Mouse (Mus musculus) ovary, adult 18-20 months (tissue): ENCODE results near the gene Stard9.

ENCODE experiments used
- DNase-seq: peaks from one replicate; pipeline ENCODE4 v3.0.0; 2022; ENCODE audit warnings: low spot score, mixed read lengths

Stard9 gene

DNA sequence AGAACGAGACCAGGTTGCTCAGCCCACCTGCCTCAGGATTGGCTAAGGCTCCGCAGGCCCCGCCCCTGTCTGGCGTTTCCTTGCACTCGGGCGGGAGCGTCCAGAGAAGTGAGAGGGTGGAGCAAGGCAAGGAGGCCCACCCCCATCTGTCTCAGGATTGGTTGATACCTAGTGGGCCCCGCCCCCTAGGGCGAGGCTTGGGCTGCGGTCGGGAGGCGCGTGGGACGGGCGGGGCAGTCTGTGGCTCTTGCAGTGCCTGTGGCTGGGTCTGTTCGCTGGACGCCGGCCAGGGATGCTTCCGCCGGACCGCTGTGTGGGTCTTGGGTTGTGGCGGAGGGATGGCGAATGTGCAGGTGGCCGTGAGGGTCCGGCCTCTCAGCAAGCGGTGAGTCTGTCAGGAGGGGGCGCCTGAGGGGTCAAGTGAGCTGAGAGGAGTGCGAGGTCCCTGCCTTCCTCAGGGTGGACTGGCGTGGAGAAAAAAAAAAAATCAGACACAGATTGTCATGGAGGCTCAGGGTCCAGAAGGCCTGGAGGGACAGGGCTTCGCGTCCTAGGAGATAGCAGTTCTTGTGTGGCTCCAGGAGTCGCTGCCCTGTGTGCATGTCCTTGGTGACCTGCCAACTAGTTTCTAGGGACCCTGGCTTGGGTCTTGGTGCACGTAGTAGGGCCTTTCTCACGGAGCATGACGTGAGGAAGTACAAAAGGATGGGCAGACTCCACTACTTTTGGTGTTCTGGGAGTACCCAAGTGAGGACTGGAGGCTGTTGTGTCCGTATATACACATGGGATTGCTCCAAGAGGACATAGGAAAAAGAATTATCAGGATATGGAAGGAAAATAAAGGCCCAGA lies at the start of gene Stard9:
Gene Stard9 (plus strand): TSS at position 236 of the 850 bp plus-strand sequence.
- peak; percentile 99 for DNase-seq

DNA sequence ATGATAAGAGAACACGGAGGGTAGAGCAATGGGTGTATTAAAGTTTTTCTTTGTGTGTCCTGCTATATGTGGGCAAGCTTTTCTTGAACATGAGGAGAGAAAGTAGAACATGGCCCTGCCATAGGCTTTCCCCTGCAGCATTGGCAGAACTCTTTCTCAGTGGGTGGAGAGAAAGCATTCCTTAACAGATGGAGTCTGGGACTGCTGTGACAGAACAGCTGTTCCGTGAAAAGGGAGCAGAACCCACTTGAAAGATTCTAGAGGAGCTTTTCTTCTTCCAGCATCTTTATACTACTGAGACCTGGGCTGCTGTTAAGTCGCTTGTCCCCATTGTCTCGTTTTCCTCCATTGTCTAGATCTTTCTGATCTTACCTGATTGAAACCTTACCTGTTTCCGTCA lies 39.2 kb upstream of the Stard9 start:
- no peak for DNase-seq

DNA sequence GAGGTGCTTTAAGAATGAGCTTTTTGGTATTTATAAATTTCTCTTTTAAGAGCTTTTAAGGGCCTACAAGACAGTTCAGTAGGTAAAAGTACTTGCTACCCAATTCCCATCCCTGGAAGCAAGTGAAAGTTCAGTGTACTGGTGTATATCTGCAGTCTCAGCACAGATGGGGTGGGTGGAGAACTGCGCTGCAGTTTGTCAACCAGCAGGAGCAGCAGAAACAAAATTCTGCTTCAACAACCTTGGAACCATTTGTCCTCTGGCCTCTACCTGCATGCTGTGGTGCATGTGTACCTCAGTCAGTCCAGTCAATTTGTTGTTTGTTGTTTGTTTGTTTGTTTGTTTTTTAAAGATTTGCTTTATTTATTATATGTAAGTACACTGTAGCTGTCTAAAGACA lies 36.7 kb upstream of the Stard9 start:
- DNase-seq: no peak

DNA sequence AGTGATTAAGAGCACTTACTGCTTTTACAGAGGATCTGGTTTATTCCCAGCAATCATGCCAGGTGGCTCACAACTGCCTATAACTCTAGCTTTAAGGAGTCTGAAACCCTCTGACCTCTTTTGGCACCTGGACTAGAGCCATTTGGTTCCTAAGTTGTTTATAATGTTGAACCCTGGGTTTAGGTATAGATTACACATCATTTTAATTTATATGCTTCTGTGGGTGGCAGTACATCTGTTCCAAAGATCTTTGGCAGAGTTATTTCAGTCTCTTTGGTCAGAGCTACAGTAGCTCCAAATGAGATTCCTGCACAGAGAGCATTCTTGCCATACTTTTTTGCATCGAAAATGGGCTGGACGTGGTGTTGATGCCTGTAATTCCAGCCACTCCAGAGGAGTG lies 31.2 kb upstream of the Stard9 start:
- no peak for DNase-seq

DNA sequence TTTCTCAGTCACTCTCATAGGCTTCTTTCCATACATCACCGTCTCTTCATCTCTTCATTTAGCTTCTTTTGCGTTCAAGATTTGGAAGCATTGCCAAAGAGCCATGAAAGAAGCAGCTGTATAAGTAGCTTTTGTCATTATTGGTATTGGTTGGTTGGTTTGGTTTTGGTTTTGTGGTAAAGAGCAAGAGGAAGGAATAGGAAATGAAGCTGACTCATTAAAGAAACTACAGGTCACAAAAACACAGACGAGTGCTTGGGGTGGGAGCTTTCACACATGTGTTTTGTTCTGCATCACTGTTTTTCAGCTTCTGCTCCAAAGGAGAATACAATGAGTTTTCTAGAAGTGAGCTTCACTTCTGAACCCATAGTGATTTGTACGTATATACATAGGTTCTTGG lies 29.4 kb upstream of the Stard9 start:
- no peak for DNase-seq

DNA sequence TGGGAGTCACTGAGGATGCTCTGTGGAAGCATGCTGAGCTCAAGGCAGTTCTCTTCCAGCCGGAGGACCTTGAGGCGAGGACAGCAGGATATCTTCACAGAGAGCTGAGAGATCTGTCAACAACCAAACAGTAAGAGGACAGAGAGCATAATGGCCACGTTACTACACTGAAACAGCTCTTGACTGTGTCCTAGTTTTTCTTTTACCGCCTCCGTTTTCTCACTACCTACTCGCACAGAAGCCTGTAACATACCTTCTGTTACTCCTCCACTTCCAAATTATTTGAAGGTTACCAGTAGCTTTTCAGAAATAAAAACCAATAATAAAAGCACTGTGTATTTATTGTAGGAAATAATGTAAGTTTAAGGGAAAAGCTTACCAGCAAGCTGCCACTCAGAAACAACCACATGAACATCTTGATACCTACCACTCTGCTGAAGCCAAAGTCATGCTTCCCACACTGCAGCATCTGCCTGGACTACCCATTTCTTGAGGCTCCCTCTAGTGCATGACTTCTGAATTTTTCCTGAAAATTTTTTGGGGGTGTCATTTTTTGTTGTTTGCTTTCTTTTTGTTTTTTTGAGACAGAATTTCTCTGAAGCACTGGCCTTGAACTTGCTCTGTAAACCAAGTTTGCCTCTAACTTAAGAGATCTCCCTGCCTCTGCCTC lies 22.8 kb upstream of the Stard9 start:
- DNase-seq: peak; percentile 24

DNA sequence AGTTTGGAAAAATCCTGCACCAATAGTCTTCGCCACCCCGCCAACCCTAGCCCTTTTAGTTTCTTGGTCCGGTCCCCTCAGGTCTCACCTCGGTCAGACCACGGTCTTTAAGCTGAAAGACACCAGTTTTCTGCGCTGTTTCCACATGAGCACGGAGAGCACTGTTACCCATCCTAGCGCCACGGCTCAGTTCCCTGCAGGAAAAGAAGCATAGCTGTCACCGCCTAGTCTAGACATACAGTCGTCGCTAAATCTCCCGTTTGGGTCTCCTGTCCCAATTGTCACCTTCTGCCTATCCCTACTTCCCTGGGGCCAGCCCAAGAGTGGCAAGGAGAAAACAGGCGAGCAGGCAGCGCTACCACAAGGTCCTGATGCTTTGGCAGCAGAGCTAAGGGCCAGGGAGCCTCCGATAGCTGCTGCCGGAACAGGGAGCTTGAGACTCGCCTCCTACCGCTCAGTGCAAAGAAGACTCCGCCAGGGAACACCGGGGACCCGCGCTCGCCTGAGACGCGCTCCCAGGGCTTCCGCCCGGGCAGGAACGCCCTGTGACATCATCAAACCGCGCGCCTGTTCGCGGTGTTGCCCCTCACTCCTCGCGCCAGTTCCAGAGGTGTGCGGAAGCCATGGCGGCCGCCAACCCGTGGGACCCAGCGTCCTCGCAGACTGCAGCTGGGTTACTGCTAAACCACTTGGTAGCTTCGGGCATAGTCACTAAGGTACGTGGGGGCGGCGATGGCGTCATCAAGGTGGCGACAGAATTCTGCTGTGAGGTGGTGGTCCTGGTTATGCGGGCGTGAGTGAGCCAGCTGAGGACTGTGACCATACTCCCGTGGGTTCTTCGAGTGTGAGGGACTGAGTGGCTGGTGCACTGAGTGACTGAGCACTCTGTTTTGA lies 19.8 kb upstream of the Stard9 start, which contains the start of the genes Haus2 and Lrrc57:
Gene Haus2 (plus strand): TSS at position 554 of the 894 bp plus-strand sequence.
Gene Lrrc57 (minus strand): TSS at position 691 of the 894 bp plus-strand sequence.
- peak; percentile 81 for DNase-seq

DNA sequence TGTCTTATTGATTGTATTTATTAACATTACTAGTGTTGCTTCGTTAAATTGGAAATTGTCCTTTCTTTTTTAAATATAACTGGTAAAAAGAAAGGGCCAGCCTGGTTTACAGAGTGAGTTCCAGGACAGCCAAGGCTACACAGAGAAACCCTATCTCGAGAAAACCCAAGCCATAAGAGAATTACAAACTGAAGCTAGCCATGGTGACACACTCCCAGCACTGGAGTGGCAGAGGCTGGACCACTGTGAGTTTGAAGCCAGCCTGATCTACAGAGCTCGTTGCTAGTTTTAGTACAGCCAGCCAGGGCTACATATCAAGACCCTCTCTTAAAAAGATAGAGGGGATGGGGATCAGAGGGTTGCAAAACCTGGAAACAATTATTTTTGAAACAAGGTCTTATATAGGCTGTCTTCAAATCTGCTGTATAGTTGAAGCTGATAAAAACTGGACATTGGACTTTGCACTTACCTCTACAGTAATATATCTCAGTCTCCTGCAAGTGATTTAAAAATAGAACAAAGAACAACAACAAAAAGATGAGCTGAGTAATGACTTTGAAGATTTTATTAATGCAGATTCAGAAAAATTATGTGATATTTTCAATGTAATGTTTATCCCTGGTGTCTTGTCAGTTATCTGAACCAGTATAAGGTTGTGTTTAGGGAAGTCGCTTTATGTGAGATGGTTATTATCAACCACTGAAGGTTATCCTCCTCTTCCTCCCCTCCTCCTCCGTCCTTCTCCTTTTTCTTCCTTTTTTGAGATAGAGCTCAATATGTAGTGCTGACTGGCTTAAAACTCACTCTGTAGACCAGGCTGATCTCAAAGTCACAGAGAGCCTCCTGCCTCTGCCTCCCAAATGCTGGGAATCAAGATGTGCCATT lies 12.4 kb upstream of the Stard9 start:
- no peak for DNase-seq

DNA sequence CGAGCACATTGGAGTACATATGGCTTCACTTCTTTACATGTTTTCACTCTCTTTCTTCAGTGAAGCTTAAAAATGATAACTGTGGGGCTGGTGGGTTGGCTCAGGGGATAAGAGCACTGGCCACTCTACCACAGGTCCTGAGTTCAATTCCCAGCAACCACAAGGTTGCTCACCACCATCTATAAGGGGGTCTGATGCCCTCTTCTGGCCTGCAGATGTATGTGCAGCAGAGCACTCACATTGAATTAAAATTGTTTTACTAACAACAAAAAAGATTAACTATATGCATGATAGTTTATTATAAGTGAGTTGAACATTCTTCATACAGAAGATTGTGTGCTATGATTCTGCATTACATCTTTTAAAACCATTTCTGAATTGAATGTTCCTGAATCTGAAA lies 9.4 kb upstream of the Stard9 start:
- no peak for DNase-seq

DNA sequence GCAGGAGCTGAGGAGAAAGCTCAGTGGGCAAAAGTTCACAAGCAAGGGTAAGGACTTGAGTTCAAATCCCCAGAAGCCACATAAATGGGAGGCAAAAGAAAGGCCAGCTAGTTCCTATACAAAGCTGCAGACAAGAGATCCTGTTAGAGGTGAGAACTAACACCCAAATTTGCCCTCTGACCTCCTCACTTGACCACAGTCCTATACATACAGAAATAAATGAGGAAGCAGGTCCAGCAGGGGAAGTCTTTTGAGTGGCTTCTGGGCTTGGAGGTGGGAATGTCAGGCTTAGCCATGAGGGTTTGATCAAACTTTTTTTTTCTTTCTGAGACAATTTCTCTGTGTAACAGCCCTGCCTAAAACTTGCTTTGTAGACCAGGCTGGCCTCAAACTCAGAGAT lies 6.0 kb upstream of the Stard9 start:
- DNase-seq: no peak

DNA sequence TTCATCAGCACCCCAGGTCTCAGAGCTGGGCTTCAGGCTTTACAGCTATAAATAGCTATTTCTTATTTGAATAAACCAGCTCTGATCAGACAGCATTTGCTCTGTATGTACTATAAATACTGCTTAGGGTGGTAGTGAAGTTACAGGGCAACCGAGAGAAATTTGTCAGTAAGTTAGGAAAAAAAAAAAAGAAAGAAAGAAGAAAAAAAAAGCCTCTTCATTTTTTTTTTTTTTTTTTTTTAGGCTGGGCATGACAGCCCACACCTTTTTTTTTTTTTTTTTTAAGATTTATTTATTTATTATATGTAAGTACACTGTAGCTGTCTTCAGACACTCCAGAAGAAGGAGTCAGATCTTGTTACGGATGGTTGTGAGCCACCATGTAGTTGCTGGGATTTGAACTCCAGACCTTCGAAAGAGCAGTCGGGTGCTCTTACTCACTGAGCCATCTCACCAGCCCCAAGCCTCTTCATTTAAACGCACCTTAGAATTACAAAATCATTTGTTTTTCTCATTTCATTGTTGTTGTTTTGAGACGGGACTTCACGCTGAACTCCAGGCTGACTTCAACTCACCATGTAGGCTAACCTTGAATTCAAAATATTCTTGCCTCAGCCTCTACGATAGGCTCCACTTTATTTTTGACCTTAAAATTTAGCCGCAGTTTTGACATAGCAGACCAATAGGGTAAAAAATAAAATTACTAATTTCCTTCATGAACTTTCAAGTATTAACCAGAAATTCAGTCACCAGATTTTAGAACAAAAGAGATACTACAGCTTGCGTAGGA lies 650 bp upstream of the Stard9 start:
- no peak for DNase-seq

DNA sequence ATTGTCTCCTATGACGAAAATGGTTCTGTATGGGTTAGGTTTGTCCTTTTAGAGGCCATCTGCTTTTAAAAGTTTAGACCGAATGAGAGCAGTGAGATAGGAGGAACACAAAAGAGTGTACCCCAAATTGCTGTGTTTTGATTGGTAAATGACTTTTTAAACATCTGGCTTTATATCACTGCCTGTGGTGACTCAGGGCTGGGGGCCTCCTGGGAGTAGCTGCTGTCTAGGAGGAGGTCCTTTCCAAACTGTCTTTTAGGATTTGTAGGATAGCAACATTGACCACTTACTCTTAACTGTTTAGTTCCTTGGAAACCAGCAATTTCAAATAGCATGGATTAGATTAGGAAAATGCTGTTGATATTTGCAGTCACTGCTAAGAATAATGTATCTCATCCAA lies 1.3 kb downstream of the Stard9 start:
- no peak for DNase-seq

DNA sequence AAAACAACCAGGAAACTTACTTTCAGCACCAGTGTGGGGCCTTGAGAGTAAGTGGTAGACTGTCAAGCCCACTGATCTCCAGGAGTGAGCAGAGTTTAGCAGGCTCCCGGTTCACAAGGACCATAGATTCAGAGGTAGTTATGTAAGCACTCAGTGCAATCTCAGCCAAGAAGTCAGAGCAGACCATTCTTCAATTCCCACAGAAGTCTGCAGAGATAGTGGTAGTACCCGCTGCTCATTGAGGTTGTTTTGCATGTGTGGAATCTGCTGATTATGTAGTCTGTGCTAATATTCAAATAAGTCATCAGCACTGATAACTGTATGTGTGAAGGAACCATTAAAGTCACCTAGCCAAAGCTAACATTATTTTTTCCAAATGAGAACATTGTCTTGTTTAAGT lies 1.7 kb downstream of the Stard9 start:
- DNase-seq: no peak

DNA sequence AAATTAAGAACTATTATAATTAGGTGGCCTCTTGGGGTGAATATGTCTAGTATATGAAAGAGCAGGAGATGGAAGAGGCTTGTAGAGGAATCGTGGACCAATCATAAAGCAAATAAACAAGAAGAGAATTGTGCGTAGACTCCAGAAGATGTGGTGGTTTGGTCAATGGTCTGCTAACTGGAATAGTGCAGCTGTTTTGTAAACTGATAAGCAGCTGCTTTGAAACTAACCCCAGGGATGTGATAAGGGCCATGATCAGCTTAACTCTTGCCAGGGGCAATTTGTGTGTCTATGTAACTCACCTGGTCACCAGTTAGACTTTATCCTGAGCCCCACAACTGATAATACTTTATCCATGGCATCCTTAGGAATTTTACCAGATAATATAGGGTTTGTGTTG lies 2.6 kb downstream of the Stard9 start:
- no peak for DNase-seq

DNA sequence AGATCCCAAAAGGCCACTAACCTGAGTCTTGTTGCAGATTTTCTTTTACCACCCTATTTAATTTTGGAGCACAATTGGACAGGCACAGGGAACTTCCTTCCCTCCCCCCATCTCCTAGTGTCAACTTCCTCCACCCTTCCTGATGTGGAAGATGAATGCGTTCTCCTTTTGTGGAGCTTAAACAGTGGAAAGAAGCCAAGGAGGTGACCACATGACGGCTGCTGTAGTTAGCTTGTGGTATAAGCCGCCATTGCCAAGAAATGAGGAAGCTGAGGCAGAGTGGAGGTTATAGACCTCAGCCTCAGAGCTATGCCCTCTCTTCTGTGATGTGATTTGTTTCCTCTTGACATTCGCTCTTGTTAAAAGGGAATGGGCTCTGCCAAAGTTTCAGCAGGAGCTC lies 3.0 kb downstream of the Stard9 start:
- DNase-seq: no peak

DNA sequence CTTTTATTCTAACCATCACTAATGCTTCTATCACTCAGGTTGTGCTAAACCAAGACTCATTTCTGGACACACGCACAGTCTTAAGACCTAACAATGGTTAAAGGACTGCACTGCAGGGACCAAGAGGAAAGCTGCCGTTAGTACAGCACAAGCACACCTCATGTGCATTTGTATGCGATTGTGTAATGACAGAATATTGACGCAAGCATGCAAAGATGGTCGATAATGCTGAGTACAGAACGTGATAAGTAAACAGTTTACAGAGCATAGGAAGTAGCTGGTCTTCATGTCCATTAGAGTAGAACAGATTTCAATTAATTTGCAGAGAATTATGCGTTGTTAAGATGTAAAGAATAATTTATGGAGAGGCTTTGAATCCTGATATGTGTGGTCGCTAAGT lies 11.9 kb downstream of the Stard9 start:
- DNase-seq: no peak

DNA sequence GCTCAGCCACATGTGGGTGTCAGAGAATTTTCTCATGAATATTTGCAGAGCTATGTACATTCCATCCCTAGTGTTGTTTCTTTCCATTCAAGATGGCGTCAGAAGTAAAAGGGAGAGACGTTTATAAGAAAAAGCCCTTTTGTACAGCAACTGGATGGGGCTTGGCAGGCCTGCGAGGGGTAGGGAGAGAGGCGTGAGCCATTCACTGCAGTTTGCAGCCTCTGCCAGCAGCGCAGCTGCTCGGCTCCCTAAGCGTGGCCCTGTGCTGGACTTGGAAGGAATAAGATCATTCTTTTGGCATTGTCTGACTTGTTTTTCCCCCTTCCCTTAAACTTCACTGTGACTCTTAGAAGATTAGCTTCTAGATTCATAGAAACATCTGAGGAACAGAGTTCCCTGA lies 14.9 kb downstream of the Stard9 start:
- DNase-seq: peak; percentile 51

DNA sequence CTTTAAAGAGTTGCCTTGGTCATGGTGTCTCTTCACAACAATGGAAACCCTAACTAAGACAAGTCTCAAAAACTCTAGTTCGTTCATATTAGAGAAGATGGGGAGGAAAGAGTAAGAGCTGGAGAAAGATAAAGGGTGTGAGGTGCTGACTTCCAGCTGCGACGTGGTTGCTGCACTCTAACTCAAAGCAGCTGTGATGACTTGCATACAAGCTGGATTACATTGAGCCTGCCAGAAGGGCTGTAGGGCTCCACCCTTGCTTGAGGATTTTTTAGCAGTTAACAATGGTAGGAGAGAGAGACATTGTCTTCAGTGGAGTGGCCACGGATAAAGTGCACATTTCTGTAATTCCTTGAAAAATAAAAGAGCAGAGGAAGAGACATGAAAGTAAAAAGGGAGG lies 17.9 kb downstream of the Stard9 start:
- no peak for DNase-seq

DNA sequence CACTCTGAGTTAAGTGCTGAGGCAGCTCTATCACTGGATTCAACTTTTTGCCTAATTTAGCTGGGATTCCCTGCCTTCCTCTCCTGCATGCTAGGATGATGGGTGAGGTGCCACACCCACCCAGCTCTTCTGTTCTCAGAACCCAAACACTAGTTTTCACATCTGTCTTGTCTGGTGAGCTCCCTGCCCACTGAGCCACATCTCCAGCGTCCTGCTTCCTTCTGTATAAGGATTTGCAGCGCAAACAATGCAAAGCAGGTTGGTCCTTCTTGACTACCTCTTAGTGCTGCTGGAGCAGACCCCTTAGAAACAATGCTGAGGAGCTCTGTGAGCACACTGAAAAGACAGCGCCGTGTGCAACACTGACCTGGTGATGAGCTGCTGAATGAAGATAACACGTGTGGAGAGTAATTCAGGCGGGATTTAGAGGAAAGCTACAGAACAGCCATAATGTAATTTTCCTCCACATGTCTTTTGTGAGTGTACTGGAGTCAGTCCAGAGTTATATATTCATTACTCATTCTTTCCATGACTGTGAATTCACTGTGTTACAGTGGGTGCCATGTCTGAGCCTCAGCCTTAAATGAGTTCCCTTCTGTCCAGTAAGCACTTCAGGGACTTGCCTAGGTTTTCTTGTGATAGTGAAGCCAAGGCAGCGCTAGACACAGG lies 23.5 kb downstream of the Stard9 start:
- DNase-seq: no peak

DNA sequence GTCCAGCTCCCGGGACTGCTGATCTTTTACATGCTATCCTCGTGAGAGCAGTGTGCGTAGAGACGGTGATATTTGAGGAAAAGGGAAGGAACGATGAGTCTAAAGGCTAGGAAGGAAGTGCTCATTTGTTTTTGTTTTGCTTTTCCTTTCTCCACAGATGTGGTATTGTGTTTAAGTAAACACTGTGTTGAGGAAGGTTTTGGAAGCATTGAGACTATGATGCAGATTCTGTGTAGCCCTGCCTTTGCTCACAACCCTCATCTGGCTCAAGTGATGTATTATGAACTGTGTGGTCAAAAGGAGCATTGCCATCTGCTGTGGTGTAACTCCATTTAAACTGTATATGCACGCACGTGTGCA lies 24.0 kb downstream of the Stard9 start:
- DNase-seq: no peak
